16 mouse cellular contexts compared by ENCODE assay signal in the genomic region with DNA sequence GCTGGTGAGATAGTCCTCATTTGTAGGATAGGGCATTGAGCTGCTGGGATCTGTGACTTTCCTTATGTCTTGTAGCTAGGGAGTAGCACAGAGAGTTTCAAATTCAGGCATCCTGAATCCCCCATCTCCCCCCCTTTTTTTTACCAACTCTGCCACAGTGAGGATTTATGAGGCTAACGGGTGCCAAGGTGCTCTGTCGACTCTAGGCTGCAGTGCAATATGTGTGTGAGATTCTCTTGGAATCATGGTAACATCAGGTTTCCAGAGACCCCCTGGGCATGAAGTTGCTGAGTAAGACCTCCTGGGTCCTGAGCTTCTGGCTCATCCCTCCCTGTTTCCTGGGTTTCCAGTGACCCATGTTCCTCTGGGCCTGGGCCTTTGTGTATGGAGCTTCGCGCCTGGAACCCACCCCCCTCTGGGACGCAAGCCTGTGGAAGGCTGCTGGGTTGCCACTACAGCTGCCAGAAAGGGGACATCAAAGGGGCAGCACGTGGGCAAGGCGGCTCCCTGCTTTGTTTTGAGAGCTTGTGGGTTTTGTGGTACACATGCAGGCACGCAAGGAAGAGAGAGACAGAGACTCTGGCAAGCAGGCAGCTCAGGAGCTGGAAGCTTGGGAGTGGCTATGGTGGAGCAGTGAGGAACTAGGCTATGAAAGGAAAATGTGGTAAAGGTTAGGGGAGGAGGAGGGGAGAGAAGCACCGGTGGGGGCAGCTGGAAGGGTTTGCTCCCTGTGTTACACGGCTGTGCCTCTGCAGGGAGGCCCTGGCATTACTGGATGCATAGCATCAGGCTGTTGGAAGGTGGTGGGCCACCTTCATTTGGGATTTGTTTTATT.
DNase-seq lines count a peak whose midpoint lies in the region; ATAC-seq lines count a peak whose summit lies in the region.
"Had no signal": no experiment of that assay in that cellular context is flagged by ENCODE, and none has a peak within 500 bp of the region (broad histone marks: within the 10 kb centered on the region; RNA-seq: fewer than 3 reads in every experiment).

No protein-coding gene starts in this region.

- WGBS in neural tube, embryonic 13.5 days, result 36% methylated on average over 10 of the region's 10 CpGs

- no peak overlapping the region for H3K9ac ChIP-seq in neural tube, embryonic 13.5 days
- H3K9ac ChIP-seq: limb, embryonic 15.5 days had no signal

- 0 out of 2 replicates have a peak, but pooled peaks cover 6% of the 10 kb centered on the region for H3K4me1 ChIP-seq in neural tube, embryonic 13.5 days (replicated peaks)

- no peak overlapping the region for H3K4me3 ChIP-seq in neural tube, embryonic 13.5 days
- H3K4me3 ChIP-seq: limb, embryonic 15.5 days had no signal

- ATAC-seq in hematopoietic stem cell, adult 5-6 weeks (replicated peaks in 1 of 2; ENCODE audit: insufficient read depth in 1 of 2, low FRiP score in 2 of 2, low TSS enrichment in 1 of 2, low read depth in 1 of 2, poor library complexity in 2 of 2, severe bottlenecking in 2 of 2), result peak; percentile 37 to 77
- peak; percentile 77 for ATAC-seq in neural tube, embryonic 13.5 days (ENCODE audit: low read depth)
- ATAC-seq: activated CD4-positive, CD25-positive, alpha-beta regulatory T cell, adult 4 months; CD4-positive, CD25-positive, alpha-beta regulatory T cell, adult 4 months had no signal

- no peak overlapping the region for H3K27ac ChIP-seq in neural tube, embryonic 13.5 days (replicated peaks)
- H3K27ac ChIP-seq: kidney, postnatal 0 days; limb, embryonic 15.5 days had no signal

- DNase-seq in retina, postnatal 1 day, result peak; percentile 50
- DNase-seq in retina, embryonic 14.5 days (ENCODE audit: low spot score), result no peak
- no peak for DNase-seq in gastrocnemius, postnatal 4 days (ENCODE audit: low spot score in 2 of 2)
- DNase-seq in adrenal gland, postnatal 25 days, result no peak
- DNase-seq in kidney, postnatal 36 days, result no peak
- no peak for DNase-seq in heart, adult 11 months
- DNase-seq: cerebellum, postnatal 14 days; lung, adult 2 months; right cerebral cortex, postnatal 14 days had no signal

- H3K4me2 ChIP-seq in neural tube, embryonic 13.5 days, result no peak overlapping the region
- H3K4me2 ChIP-seq: heart, embryonic 11.5 days; limb, embryonic 15.5 days had no signal

- H3K9me3 ChIP-seq in neural tube, embryonic 13.5 days, result no peaks in the 10 kb centered on the region
- H3K9me3 ChIP-seq: limb, embryonic 15.5 days had no signal

- H3K36me3 ChIP-seq in neural tube, embryonic 13.5 days, result no peaks in the 10 kb centered on the region
- H3K36me3 ChIP-seq: limb, embryonic 15.5 days had no signal

- H3K27me3 ChIP-seq in neural tube, embryonic 13.5 days, result peaks cover 79% of the 10 kb centered on the region
